Mouse (Mus musculus): Measurements from ENCODE around the gene Rab21.

- no peak for TF ChIP-seq POLR2A (IDR thresholded peaks at IDR 0.05; ENCODE audit: low read depth, low read length)
- TF ChIP-seq CTCF (conservative IDR thresholded peaks at IDR 0.05; ENCODE audit: insufficient read depth, insufficient read length, low read depth, low read length): no peak
Observed at GRCm38 (mm10) chr10:115270612-115271390, 44.6 kb downstream of the Rab21 start.

All from kidney, adult 2 months (tissue).